Mouse (Mus musculus): ENCODE results near the gene Serpina1e. TPM values are rescaled to one million over a fixed set of nuclear protein-coding genes. Genes with fewer than 3 reads are reported as not detected.

Serpina1e gene
- total RNA-seq (2012; rRNA removed) (not detected in 2 replicates), polyA plus RNA-seq (2012; ENCODE audit: insufficient read depth in 1 of 2, insufficient read length in 2 of 2, low read depth in 1 of 2, low replicate concordance in 2 of 2, missing spikeins in 1 of 2) (not detected)

- H3K4me1 ChIP-seq (ENCODE audit: control insufficient read depth in 1 of 2, insufficient read depth in 2 of 2, low read length in 2 of 2) = no peaks in the 10 kb centered on the region
- TF ChIP-seq MAX (IDR thresholded peaks at IDR 0.05; ENCODE audit: low read length) = no peak
- no peak for TF ChIP-seq MAZ (IDR thresholded peaks at IDR 0.05; ENCODE audit: low read depth, low read length)
- TF ChIP-seq JUND (IDR thresholded peaks at IDR 0.05; ENCODE audit: low read depth, low read length) = no peak
- no peak for TF ChIP-seq TBP (IDR thresholded peaks at IDR 0.05; ENCODE audit: low read depth, low read length)
- TF ChIP-seq POLR2A (IDR thresholded peaks at IDR 0.05; ENCODE audit: control insufficient read depth in 1 of 2, insufficient read depth in 1 of 2, low read depth in 1 of 2, low read length in 2 of 2, poor library complexity in 1 of 2) = no peak
- no peak for TF ChIP-seq TAL1 (IDR thresholded peaks at IDR 0.05; ENCODE audit: low read length)
- no peak for TF ChIP-seq MYC (IDR thresholded peaks at IDR 0.05; ENCODE audit: low read depth, low read length)
- no peak for TF ChIP-seq ZMIZ1 (IDR thresholded peaks at IDR 0.05; ENCODE audit: low read depth, low read length)
- TF ChIP-seq RCOR1 (IDR thresholded peaks at IDR 0.05; ENCODE audit: low read depth, low read length) = no peak
- no peak for TF ChIP-seq MXI1 (IDR thresholded peaks at IDR 0.05; ENCODE audit: low read depth, low read length)
- TF ChIP-seq EP300 (IDR thresholded peaks at IDR 0.05; ENCODE audit: low read depth in 1 of 2, low read length in 2 of 2) = no peak
- TF ChIP-seq BHLHE40 (IDR thresholded peaks at IDR 0.05; ENCODE audit: borderline replicate concordance, low read depth, low read length) = no peak
- TF ChIP-seq CHD1 (IDR thresholded peaks at IDR 0.05; ENCODE audit: low read depth, low read length) = no peak
- TF ChIP-seq RAD21 (IDR thresholded peaks at IDR 0.05; ENCODE audit: low read depth, low read length) = no peak
- TF ChIP-seq ZKSCAN1 (IDR thresholded peaks at IDR 0.05; ENCODE audit: low read depth, low read length) = no peak
- TF ChIP-seq MAFK (IDR thresholded peaks at IDR 0.05; ENCODE audit: borderline replicate concordance, low read depth, low read length) = no peak
- no peak for TF ChIP-seq POLR2AphosphoS5 (IDR thresholded peaks at IDR 0.05; ENCODE audit: borderline replicate concordance, low read depth, low read length)
- no peak for TF ChIP-seq USF1 (IDR thresholded peaks at IDR 0.05; ENCODE audit: low read depth, low read length)
- no peak for TF ChIP-seq NRF1 (IDR thresholded peaks at IDR 0.05; ENCODE audit: insufficient read depth, low read depth, low read length, poor library complexity, severe bottlenecking)
- H3K9me3 ChIP-seq (replicated peaks; ENCODE audit: insufficient read depth, low read length) = no peaks in the 10 kb centered on the region
- H3K9ac ChIP-seq (ENCODE audit: control insufficient read depth, low read depth, low read length, poor library complexity, severe bottlenecking) = no peak within 1 kb of the TSS
- no peaks in the 10 kb centered on the region for H3K79me2 ChIP-seq (ENCODE audit: control insufficient read depth, insufficient read depth, low read length, poor library complexity)
- no peaks in the 10 kb centered on the region for H3K36me3 ChIP-seq (ENCODE audit: control insufficient read depth in 1 of 2, insufficient read depth in 2 of 2, low read length in 2 of 2)
- DNase-seq (ENCODE audit: low read depth, low spot score) = no peak
- no peaks in the 10 kb centered on the region for H3K27me3 ChIP-seq (ENCODE audit: control insufficient read depth in 1 of 2, insufficient read depth in 2 of 2, low read length in 2 of 2)
- H3K4me3 ChIP-seq (ENCODE audit: control insufficient read depth in 1 of 2, insufficient read depth in 1 of 2, low read depth in 2 of 2, low read length in 2 of 2) = no peak within 1 kb of the TSS
- no peak within 1 kb of the TSS for H3K27ac ChIP-seq (ENCODE audit: control insufficient read depth, low read depth, low read length)
Measured at GRCm38 (mm10) chr12:103958798-103959197, at the start of gene Serpina1e. Gene Serpina1e, minus strand, starts transcription at chr12:103958975.

DNA sequence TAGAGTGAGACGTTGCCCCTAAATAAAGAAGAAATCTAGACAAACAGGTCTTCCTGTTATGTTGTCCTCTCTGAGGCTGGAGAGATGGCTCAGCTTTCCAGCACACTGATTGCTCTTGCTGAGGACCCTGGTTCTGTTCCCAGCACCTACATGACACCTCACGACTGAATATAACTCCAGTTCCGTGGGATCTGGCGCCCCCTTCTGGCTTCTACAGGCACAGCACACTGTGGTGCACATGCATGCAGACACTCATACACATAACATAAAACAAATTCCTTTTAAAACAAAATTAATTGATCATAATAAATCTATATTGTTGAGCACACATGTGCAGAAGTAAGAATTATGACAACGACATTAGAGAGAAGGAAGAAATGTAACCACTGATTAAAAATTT is 45.9 kb upstream of the Serpina1e start:
- no peaks in the 10 kb centered on the region for H3K79me2 ChIP-seq (ENCODE audit: control insufficient read depth, insufficient read depth, low read length, poor library complexity)
- TF ChIP-seq EP300 (IDR thresholded peaks at IDR 0.05; ENCODE audit: low read depth in 1 of 2, low read length in 2 of 2) (no peak), CTCF (IDR thresholded peaks at IDR 0.05 in 2 of 3, conservative IDR thresholded peaks at IDR 0.05 in 1 of 3; ENCODE audit: control insufficient read depth in 1 of 3, insufficient read depth in 1 of 3, low read depth in 2 of 3, low read length in 3 of 3, poor library complexity in 1 of 3, severe bottlenecking in 1 of 3) (peak in 1 of 3 experiments; percentile 13; a peak in 1 of 6 replicates)
- no peaks in the 10 kb centered on the region for H3K27me3 ChIP-seq (ENCODE audit: control insufficient read depth in 1 of 2, insufficient read depth in 2 of 2, low read length in 2 of 2)
- no peak overlapping the region for H3K9ac ChIP-seq (ENCODE audit: control insufficient read depth, low read depth, low read length, poor library complexity, severe bottlenecking)
- no peaks in the 10 kb centered on the region for H3K36me3 ChIP-seq (ENCODE audit: control insufficient read depth in 1 of 2, insufficient read depth in 2 of 2, low read length in 2 of 2)
- H3K9me3 ChIP-seq (replicated peaks; ENCODE audit: insufficient read depth, low read length) = no peaks in the 10 kb centered on the region
- no peak for DNase-seq (ENCODE audit: low read depth, low spot score)
- H3K4me1 ChIP-seq (ENCODE audit: control insufficient read depth in 1 of 2, insufficient read depth in 2 of 2, low read length in 2 of 2) = no peaks in the 10 kb centered on the region
- no peak overlapping the region for H3K27ac ChIP-seq (ENCODE audit: control insufficient read depth, low read depth, low read length)
- no peak overlapping the region for H3K4me3 ChIP-seq (ENCODE audit: control insufficient read depth in 1 of 2, insufficient read depth in 1 of 2, low read depth in 2 of 2, low read length in 2 of 2)

Data from MEL (cell line).